Mouse (Mus musculus) thymus, postnatal 36 days (tissue): ENCODE results near the gene Snx17.

Source experiments
- DNase-seq, 2 experiments: peaks; one replicate each; pipeline ENCODE4 v3.0.0; 2022; ENCODE audit warnings: mixed read lengths in 2 of 2

The Snx17 gene

DNA sequence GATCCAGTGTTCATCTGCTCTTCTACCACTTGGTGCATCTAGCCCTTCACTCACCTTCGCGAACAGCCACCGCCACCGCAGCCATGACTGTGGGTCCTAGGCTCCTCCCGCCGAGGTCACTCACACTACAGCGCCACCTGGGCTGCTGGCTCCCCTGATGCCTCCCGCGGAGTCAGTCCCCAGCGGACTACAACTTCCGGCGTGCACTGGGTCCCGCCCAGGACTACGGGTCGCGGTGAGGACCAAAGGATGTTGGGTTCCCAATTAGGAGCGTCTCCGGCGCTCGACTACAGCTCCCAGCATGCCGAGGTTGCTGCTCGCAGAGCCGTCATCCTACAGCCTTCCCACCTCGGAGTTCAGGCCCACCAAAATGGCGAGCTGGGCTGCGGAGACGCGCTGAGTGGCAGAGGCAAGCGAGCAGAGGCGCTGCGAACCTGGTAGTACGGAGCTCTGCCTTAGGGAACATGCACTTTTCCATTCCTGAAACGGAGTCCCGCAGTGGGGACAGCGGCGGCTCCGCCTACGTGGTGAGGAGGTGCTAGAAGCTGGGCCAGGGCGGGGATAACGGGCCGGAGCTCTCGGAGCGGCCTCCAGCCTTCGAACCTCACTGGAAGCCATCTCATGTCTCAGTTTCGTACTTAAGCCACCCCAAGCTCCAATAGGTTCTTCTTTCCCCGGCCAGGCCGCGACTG, at the start of gene Snx17, which contains the start of gene Eif2b4:
Gene Snx17, plus strand, starts transcription at position 289 of the 692 bp plus-strand sequence.
Gene Eif2b4, minus strand, starts transcription at position 492 of the 692 bp plus-strand sequence.
- DNase-seq, result peak; percentile 100

DNA sequence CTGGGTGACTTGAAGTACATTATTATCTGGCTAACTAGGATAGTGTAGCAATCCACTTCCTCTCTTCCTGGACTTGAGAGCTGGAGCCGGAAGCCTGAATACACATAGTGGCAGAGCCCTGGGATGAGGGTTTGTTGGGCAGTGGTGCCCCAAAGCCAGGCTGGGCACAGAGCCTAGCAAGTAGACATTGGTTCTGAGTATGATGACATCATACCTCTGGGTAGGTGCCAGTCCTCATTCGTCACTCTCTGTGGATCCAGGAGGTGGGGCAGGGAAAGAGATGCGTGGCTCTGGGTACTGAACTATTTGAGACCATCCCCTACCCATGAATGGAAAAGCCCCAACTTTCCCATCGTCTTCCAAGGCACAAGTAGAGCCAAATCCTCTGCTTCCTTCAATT, 43.2 kb upstream of the Snx17 start:
- DNase-seq, result no peak

DNA sequence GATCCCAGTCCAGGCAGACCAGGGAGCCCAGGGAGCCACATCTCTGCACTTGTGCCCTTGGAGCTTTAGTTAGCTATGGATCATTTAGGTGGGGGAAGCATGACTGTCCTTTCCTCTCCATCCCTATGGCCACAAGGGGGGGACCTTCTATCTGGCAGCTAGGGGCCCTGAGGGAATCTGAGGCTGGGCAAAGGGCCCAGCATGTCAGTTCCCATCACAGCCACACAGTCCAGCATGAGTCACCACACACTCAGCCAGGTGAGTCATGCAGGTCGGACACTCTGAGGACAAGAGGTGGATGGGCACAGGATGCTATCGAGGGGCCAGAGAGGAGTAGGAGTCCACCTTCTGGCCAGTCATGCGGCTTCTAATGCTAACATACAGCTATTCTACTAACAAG, 41.3 kb upstream of the Snx17 start:
- no peak for DNase-seq

DNA sequence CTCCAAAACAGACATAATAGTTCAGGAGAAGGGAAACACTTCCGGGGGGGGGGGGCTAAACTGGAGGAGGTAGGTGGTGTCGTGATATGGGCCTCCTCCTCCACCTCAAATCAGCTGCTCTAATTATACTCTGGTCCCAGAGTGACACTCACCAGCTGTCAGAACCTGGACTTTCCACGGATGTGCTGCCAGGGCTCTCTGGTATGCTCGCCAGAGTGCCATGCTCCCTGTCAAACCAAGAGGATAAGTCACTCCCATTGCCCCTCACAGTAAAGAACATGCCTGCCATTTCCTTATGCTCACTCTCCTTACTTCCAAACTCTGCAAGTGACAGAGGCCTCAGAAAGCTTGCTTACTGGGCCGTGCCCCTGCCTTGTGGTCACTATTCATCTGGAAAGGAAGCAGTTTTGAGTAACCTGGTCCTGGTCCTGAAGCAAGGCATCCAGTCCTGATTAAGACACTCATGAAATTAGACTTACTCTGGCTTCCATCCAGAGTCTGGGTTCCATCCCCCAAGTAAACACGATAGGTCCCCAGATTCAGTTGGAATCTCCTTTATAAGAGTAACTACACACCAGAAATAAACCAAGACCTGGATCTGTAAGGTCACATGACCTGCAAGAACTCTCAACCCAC, 39.4 kb upstream of the Snx17 start:
- DNase-seq, result no peak

DNA sequence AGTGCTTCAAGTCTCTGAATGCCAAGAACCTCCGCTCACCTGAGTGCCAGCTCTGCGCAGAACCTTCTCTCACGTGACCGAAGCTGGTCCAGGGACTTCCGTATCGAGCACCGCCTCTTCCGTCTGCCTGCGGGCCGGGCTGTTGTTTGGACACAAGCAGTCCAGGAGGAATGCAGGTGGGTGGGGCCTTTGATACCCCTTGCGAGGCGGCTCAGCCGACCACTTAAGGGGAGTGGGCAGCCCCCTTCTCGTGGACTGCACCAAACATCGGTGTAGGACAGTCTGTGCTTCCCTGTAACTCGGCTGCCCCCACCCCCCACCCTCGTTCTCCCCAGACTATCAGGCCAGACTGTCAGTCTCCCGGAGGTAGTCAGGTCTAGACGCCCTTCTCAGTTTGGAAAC, 38.9 kb upstream of the Snx17 start, which contains the start of gene Mpv17:
Gene Mpv17, minus strand, starts transcription at position 100 of the 402 bp plus-strand sequence.
- peak; percentile 70 to 75 for DNase-seq

DNA sequence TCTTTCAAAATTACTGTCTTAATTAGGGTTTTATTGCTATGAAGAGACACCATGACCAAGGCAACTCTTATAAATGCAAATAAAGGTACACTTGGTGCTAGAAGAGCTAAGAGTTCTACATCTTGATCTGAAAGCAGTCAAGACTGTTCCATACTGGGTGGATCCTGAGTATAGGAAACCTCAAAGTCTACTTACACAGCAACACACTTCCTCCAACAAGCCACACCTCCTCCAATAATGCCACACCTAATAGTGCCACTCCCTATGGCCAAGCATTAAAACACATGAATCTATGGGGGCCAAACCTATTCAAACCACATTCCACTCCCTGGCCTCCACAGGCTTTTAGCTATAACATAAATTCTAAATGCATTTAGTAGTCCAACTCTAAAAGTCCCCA, 30.6 kb upstream of the Snx17 start:
- no peak for DNase-seq

DNA sequence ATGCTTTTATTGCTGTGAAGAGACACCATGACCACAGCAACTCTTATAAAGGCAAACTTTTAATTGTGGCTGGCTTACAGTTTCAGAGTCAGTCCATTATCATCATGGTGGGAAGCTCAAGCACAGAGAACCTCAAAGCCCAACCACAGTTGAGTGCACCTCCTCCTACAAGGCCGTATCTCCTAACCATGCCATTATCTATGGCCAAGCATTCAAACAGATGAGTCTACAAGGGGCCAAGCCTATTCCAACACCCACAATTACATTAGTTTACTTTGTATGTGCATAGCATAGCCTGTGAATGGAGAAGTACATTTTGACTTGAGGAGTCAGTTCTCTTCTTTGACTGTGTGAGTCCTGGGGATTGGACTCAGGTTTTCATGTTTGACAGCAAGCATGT, 28.1 kb upstream of the Snx17 start:
- no peak for DNase-seq

DNA sequence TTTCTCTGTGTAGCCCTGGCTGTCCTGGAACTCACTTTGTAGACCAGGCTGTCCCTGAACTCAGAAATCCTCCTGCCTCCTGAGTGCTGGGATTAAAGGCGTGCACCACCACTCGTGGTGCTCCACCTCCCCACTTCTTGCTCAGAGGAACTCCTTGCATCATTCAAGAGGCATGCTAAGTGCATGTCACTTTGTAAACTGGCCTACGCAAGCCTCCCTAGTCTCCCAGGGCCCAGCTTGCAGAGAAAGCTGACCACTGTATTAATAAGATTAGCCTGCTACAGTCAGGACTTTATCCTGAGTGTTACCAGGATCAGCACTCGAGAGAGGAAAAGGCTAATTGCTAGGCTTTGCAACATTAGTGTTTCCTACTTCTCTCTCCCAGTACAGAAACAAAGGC, 24.4 kb upstream of the Snx17 start:
- no peak for DNase-seq

DNA sequence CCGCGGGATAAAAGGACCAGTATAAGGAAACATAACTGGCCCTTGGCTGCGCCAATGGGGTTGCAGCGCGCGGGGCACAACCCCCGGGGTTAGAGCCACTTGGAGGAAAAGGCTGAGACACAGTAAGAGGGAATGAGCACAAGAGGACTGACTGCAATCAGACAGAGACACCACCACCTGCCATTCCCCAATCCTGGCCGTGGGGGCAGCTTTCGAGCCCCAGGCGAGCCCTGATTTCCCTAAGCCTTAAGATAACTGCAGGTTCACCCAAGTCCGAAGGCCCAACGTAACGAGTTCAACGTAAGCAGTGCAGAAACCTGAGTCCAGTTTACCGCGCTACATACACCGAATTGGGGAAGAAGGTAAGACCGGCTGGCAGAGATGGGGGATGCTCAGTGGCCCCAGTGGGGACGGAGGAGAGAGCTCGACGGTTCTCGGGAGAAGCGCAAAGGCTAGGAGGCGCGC, 13.7 kb upstream of the Snx17 start:
- DNase-seq, result no peak

DNA sequence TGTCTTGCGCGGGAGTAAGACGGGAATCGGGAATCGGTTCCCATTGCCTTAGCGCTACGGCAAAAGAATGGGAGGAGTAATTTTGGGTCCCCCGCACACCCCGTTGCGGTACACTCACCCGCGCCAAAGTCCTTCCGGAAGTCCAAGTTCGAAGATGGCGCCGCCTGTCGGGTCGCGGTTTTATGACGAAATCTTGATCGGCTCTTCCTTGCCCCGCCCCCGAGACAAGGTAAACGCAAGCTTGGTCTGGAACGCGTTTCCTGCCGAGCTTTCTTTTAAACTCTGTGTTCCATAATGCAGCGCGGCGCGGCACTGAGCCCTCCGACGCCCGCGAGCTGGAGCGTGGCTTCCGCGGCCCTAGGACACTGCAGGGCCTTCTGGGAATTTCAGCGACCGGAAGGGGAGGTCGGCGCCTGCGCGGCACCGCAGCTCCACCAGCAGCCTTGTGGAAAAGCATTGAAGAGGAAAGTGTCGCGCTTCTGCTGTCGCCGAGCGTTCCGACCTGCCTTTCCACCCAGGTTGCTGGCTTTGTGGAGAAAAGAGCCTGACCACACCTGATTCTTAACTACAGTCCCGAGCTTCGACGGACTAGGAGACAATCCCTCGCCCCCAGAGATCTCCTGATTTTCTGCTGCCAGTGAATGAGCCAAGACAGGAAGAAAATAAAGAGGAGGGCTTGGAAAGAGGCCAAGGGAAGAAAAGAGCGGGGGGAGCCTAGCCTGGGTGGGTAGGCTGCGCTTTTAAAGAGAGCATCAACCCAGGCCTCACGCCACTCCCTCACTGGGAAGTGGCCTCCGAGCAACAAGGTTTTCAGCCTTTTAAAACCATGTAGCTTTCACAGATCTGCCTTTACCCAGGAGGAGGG, 13.0 kb upstream of the Snx17 start, which contains the start of the genes Gm29609 and Gtf3c2:
Gene Gm29609, minus strand, starts transcription at position 146 of the 865 bp plus-strand sequence.
Gene Gtf3c2, minus strand, starts transcription at position 379 of the 865 bp plus-strand sequence.
- peak; percentile 95 to 96 for DNase-seq

DNA sequence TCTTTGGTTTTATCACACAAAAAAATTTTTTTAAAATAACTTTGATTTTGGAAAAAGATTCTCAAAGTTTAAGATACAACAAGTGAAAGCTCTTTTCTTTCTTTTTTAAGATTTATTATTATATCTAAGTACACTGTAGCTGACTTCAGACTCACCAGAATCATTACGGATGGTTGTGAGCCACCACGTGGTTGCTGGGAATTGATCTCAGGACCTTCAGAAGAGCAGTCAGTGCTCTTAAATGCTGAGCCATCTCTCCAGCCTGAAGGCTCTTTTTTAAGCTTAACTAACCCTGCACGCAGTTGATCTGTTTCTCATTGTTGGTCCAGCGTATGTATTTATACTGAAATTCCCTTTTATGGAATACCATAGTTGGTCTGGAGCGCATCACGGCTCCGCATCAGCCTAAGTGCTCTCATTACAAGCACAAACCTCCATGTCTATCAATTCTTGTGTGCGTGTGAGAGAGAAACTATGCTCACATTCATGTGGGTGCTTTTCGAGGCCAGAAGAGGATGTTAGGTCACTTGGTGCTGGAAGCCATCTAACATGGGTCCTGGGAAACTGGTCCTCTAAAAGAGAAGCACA, 11.8 kb upstream of the Snx17 start:
- no peak for DNase-seq

DNA sequence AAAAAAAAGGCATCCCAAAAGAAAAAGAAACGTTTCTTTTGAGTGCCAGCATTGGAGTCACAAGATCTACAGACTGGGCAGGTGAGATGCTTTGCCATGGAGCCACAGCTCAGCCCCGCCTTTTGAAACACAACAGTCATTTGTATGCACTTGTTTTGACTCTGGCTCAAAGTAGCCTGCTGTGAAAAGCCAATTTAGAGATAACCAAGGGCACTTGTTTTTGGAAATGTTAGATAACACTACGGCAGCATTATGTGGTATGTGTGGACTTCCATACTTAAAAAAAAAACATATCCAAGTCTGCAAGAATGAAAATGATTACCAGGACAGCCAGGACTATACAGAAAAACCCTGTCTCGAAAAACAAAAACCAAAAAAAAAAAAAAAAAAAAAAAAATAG, 9.3 kb upstream of the Snx17 start:
- no peak for DNase-seq

DNA sequence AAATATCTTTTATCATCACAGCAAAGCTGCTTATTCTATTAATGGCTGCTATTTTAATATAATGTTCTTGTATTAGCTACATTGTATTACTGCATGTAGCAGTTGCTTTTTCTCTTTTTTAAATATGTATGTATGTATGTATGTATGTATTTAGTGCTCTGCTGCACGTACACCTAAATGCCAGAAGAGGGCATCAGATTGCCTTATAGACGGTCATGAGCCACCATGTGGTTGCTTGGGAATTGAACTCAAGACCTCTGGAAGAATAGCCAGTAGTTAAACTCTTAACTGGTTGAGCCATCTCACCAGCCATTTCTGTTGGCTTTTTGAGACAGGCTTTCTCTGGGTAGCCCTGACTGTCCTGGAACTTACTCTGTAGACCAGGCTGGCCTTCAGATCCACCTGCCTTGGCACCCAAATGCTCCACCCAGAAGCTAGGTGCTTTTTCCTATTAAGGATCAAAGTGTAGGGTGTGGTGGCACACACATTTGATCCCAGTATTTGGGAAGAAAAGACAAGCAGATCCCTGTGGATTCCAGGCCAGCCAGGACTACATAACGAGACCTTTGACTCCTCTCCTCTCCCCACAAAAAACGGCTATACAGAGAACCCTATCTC, 4.7 kb upstream of the Snx17 start:
- peak in 1 of 2 experiments; percentile 9 for DNase-seq

DNA sequence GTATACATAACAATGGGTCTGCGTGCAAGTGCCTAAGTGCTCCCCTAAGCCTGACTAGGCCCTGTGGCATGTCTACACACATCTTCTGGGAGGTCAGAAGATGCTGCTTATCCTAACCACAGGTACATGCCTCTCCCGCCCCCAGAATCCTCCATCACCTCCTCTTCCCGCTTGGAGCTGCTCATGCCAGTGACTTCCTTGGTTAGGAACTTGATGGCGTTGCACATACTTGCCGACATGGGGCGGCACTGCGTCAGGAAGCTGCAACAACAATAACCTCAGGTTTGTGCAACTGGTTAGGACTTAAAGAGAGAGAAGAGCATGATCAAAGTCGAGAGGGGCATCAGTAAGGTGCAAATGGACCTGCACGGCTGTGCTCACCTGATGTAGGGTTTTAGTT, 2.8 kb upstream of the Snx17 start:
- DNase-seq, result no peak

DNA sequence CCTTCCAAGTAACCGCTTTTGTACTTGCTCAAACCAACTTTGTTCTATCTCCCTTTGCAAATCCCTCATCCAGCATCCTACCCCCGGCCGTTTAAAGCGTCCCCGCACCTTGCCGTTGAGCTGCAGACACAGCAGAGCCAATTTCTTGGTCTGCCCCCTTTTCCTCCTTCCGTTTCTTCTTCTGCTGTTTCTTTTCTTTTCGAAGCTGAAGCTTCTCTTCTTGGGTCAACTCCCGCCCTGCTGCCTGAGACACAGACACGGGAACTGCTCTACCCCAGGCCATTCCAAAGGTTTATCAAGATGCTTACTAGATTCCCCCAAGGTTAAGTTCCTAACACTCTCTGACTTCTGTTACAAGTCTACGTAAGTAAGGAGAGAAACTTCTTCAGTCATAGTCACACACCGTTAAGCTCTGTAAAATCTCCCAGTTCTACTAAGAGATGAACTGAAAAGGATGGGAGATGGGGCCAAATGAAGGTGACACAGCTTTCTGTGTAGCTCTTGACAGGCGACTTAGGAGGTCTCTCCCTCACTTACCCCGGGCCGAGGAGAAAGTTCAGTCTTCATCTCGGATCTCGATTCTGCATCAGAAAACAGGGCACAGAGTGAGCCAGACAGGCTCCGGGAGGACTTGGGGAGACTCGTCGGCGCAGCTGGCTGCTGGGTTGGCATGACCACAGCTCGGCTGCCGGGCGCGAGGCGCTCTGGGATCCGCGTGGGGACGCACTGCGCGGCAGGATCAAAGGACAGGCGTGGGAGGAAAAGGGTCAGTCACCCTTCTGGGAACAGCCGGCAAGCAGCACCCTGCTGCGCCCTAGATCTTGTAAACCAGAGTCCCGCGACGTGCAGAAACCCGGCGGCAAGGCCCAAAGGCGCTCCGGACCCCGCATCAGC, 735 bp upstream of the Snx17 start:
- DNase-seq, result no peak

DNA sequence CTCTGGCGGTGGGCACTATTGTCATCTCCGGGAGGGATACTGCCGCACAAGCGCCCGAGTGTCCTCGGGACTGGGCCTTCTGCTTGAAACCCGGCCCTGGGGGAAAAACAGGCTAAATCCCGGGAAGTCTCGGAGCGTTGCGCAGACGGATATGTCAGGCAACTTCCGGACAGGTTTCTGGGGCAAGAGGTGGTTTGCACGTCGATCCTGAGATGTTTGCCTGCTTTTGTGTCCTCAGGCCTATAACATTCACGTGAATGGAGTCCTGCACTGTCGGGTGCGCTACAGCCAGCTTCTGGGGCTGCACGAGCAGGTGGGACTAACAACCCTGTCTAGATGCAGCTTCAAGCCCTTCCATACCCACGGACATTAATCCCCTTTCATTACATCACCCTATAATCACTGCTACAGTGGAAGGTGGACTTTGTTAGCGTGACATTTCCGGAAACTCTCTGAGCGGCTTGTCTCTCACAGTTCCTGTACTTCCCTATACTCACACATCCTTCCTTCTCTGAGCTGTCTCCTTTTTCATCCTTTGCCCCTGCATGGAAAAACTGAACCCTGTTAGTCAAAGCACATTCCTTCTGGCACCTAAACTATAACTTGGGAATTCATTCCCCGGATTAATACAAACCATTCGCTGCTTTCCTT, 729 bp downstream of the Snx17 start:
- no peak for DNase-seq

DNA sequence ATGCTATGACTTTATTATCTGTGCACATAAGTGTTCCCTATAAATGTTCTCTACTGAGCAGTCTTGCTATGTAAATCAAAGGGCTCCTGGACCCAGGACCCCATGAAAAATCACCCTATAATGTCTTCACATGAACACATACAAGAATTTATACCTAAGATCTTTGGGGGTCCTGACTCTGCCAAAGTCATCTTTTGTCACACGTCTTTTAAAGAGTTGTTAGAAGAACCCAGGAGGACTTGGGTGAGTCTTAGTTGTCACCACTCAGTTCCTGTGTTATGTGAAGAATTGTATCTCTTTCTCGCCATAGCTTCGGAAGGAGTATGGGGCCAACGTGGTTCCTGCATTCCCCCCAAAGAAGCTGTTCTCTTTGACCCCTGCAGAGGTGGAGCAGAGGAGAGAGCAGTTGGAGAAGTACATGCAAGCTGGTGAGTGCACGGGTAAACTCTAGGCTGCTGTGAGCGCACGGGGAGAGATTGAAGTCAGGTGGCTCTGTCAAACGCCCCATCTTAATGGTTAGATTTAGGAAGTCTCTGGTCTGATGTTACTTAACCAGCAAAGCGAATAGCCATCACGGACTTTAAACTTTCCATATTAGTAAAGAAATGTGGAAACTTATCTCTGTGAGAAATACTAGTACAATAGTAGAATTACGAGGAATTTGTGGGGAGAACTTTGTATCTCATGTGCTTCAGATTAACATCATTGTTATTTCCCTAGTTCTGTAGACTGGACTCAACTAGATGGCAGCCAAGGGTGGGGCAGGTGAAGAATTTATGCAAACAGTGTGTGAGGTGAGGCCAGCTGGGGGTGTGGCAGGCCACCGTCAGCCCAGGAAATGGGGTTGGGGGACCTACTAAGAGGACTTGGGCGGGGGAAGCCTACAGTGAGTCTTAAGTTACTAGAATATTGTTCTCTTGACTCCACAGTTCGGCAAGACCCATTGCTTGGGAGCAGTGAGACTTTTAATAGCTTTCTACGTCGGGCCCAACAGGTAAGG, 1.8 kb downstream of the Snx17 start:
- peak in 1 of 2 experiments; percentile 11 for DNase-seq

DNA sequence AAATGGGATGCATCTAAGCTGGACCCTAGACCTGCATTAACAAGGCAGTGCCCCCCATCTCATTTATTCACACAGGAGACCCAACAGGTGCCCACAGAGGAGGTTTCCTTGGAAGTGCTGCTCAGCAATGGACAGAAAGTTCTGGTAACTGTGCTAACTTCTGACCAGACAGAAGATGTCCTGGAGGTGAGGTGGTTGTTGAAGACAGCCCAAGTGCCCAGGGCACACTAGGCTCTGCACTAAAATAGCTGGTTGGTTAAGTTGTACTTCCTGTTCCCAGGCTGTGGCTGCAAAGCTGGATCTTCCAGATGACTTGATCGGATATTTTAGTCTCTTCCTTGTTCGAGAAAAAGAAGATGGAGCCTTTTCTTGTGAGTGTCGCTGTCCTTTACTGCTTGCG, 2.6 kb downstream of the Snx17 start:
- no peak for DNase-seq

DNA sequence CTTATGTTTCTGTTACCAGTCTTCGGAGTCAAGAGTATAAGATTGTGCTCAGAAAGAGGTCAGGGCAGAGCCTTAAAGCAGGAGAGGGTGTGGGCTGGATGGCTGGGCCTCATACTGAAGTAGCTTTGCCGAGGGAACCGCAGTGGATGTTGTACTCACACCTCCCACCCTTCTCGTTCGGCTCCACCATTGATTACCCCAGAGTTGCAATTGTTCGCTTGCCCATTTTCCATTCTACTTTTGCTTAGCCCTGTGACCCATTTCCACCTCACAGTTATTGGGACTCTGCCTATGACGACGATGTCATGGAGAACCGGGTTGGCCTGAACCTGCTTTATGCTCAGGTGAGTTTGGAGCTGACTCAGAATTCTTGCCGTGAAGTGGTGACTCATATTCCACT, 3.2 kb downstream of the Snx17 start:
- DNase-seq, result no peak
